Mouse (Mus musculus) spleen, adult 18-20 months (tissue): Measurements from ENCODE around the gene Cdc42ep5.

Experiments used
- DNase-seq, 2 experiments: peaks; one replicate each; pipeline ENCODE4 v3.0.0; 2022; ENCODE audit warnings: mixed read lengths in 2 of 2

The Cdc42ep5 gene

DNA sequence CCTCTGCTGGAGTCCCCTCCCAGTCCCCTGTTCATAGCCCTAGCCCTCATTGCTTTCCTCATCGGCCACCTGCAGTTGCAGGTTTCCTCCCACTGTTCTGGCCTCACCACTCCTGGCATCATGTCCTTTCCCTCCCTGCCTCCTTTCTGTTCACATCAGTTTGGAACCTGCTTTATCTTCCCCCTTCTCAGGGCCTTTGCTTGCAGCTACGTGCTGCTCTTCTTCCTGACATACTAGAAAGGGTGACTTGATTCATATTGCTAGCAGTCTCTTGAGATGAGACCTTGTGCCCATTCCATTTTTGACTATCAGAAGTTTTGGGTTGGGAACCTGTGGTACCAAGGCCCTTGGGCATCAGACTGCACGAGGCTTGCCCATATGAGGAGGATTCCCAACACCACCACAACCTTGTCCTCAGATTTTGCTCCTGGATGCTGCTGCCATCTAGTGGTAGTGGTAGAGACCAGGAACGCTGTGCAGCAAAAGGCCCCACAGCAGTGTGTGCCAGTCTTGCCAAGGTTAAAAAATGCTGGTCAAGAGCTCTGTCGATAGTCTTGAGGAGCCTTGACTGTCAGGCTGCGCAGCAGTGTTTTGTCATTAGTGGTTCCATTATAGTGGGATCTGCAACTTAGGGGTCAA is 19.0 kb downstream of the Cdc42ep5 start:
- DNase-seq = peak in 1 of 2 experiments; percentile 56

DNA sequence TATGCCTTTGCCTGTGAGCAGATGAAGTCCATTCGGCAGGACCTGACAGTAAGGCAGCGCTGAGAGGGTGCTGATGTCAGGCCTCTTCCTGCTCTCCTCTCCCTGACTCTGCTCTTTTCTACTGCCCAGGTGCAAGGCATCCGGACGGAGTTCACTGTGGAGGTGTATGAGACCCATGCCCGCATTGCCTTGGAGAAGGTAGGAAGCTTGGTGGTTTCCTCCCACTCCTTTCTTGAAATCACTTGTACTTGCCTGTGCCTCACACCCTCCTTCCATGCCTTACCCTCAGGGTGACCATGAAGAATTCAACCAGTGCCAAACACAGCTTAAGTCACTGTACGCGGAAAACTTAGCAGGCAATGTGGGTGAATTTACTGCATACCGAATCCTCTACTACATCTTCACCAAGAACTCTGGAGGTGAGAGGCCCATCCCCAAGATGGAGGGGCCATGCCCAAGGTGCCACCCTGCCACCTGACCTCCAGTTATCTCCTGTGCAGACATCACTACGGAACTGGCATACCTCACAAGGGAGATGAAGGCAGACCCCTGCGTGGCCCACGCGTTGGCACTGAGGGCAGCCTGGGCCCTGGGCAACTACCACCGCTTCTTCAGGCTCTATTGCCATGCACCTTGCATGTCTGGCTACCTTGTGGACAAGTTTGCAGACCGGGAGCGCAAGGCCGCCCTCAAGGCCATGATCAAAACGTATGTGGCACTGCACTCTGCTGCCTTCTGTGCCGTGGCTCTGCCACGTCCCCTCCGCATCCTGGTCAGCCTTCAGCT is 19.7 kb downstream of the Cdc42ep5 start:
- DNase-seq = no peak

DNA sequence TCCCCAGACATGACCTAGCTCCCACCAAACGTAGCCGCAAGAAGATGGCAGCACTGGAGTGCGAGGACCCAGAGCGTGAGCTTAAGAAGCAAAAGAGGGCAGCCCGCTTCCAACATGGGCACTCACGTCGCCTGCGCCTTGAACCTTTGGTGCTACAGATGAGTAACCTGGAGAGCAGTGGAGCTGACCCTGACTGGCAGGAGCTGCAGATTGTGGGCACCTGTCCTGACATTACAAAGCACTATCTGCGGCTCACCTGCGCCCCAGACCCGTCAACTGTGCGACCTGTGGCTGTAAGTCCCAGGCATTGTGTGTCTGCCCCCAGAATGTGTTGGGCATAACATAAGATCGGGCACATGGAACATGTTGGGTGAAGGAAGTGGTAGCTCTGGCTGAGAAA is 20.6 kb downstream of the Cdc42ep5 start:
- no peak for DNase-seq

- no peak for DNase-seq
These were observed 21.2 kb downstream of the Cdc42ep5 start for GRCm38 (mm10) chr7:4143506-4143905.

GRCm38 (mm10) chr7:4142796-4143445 is 21.7 kb downstream of the Cdc42ep5 start:
- no peak for DNase-seq

- DNase-seq = no peak
These were observed 22.9 kb downstream of the Cdc42ep5 start for GRCm38 (mm10) chr7:4141648-4142325.

DNA sequence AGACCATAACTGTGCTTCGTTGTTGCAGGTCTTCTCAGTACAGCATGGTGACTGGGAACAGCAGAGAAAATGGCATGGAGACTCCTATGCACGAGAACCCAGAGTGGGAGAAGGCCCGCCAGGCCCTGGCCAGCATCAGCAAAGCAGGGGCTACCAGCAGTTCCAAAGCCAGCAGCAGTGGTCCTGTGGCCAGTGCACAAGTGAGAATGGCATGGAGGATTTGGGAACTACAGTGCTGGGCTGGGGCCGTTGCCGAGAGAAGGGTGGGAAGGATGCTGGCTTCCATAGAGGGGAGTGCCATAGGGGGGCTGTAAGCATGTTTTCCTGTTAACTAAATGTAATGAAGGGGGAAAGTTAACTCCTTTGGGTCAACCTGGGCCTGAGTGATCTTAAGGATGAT is 25.3 kb downstream of the Cdc42ep5 start:
- DNase-seq = no peak

- DNase-seq = no peak
These were observed 26.0 kb downstream of the Cdc42ep5 start for GRCm38 (mm10) chr7:4138671-4139070.

DNA sequence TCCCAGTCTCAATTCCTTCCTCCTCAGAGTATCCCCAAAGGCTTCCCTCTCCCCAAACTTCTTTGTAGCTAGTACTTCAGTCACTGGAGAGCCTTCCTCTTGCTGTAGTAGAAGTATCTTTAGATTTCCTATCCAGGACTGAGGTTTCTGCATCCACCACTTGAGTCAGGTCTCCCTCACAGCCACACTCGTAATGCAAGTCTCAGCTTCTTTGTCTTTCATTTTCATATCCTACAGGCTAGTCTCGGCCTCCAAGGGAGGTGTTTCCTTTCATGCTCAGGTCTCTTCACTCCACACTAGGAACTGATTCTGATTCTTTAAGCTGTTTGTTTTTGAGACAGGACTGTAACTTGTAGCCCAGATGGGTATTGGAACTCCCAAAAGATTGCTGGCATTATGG is 26.5 kb downstream of the Cdc42ep5 start:
- no peak for DNase-seq

DNA sequence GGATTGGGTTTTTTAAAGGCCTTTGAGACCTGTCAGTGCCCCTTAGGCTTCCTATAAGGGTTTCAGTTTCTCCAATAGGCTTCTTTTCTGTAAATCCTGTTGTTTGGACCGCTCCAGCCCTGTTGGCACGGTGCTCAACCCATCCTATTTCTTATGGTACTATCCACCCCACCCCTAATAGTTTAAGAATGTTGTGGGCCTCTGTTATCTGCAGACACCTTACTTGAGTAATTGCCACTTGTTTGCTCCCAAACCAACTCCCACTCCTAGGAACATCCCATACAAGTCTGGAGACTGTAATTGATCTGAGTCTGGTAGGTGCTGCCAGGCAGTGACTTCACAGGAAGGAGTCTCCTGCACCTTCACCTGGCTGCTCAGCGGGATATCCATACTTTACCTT is 26.9 kb downstream of the Cdc42ep5 start:
- DNase-seq = no peak

DNA sequence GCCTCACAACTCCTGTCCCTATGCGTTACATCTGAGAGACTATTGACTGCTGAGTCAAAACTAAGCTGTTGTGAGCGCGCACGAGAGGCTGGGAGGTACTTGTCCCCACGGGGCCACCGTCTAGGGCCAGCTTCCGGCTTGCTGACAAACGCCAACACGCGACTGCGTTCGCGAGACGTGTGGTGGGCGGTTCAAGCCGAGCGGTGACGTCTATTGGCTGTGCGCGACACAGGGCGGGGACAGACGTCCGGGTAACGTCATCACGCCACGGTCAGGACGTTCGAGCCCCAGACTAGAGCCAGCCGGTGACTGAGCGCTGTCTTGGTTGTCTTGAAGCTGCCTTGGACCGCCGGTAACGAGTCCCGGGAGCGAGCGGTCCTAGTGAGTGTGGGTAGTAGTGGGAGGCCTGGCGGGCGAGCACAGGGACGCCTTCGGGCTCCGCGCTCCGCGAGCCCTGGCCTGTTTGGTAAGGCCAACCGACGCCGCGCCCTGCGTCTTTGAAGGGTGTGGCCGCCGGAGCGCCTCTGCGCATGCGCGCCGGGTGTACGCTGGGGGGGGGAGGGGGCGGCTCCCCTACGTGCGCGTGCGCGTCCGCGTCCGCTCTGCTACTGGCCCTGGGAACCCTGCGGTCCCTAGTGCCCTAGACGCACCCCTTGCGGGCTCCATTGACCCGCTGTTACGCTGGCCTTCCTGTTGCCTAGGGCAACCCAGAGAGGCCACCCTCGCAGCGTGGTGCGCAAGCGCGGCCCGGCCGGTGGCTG is 27.7 kb downstream of the Cdc42ep5 start, which contains the start of gene Leng8:
Leng8 (plus strand) TSS at position 269 of the 761 bp plus-strand sequence.
- peak; percentile 96 to 99 for DNase-seq

DNA sequence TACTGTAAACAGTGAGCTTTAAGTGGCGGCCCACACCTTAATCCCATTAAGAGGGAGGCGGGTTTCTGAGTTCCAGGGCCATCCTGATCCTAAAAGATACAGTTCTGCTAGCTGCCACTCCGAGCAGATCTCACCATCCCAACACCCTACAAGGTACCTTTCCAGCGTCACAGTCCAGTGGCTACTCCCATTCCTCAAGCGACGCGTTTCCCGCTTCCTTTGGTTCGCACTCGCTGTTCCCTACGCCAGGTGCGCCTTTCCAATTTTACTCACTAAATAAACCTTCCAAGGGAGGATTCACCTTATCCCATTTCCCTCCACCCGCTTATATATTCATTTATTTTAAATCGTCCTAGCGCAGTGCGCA is 28.3 kb downstream of the Cdc42ep5 start:
- no peak for DNase-seq

DNA sequence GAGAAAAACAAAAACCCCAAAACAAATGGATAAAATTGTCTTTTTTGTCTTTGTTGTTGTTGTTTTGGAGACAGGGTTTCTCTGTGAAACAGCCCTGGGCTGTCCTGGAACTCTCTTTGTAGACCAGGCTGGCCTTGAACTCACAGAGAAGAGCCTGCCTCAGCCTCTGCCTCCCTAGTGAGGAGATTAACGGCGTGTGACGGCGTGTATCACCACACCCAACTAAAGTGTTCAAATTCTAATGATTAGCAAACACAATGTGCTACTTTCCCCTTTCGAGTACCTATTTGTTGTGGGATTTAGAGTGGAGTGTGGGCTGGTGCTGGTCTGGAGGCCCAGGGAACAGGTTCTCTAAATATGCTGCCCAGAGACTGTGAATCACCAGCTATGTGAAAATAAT is 29.7 kb downstream of the Cdc42ep5 start:
- no peak for DNase-seq

DNA sequence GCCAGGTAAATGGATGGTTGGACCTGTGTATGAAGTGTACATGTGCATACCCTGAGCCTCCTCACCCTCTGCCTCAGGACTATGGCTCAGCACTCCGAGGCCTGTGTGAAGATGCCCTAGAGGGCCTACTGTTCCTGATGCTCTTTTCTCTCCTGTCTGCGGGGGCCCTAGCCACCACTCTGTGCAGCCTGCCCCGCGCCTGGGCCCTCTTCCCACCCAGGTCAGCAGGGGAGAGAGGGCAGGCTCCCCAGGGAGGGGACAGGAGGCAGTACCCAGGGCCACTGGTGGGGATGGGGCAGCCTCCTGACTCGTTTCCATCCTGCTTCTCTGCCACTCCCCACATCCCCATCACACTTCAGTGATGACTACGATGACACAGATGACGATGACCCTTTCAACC is 31.7 kb downstream of the Cdc42ep5 start:
- DNase-seq = no peak

GRCm38 (mm10) chr7:4132581-4132980 is 32.1 kb downstream of the Cdc42ep5 start:
- no peak for DNase-seq

- DNase-seq = no peak
These were observed 32.7 kb downstream of the Cdc42ep5 start for GRCm38 (mm10) chr7:4131964-4132363.

GRCm38 (mm10) chr7:4130686-4131452 is 33.8 kb downstream of the Cdc42ep5 start:
- peak; percentile 59 to 84 for DNase-seq

- DNase-seq = no peak
These were observed 35.8 kb downstream of the Cdc42ep5 start for GRCm38 (mm10) chr7:4128860-4129259.

GRCm38 (mm10) chr7:4127894-4128293 is 36.8 kb downstream of the Cdc42ep5 start:
- no peak for DNase-seq

DNA sequence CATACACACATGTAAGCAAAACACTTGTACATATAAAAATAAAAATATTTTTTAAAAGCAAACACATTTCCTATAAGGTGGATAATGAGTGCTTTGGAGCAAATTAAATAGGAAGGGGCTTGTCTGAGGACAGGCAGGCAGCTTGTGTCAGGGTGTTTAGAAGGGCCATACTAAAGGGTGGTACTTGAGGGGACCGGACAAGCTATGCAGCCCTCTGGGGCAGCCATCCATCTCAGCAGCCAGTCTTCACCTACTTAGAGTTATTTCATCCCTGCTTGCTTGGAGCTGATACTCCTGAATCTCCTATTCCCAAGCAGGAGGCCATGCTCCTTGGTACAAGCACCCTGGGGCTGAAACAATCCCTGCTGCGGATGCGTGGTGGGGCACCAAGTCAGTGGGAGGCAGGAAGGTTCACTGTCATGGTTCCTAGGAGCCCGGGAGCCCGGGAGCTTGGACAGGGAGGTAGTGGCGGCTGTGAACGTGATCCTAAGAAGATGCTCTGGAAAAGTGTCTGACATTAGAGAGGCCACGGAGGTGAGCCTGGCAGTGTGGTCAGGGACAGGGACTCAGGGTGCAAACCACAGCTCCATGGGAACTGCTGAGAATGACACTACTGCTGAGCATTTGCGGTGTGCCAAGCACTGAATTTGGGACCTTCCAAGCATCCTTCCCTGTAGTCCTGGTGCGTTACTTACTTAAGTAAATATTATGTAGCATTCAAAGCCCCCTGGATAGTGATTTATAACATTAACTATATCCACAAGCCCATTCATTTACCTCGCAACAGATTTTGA is 37.5 kb downstream of the Cdc42ep5 start:
- no peak for DNase-seq

DNA sequence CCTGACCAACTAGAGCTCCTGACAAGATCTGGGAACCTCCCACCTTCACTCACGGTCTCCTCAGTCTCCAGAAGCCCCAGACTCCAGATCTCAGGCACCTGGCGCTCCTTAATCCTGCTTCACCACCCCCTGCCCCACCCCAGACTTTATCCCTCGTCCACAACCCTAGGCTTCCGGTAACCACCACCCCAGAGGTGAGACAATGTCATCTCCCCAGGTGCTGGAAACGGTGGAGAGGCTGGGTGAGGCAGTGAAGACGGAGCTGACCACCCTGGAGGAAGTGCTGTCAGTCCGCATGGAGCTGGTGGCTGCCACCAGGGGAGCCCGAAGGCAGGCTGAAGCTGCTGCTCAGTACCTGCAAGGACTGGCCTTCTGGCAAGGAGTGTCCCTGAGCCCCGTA is 39.4 kb downstream of the Cdc42ep5 start:
- DNase-seq = no peak
